Mouse (Mus musculus) embryonic facial prominence, embryonic 10.5 days (tissue): ENCODE results near the gene Galnt17. TPM values are rescaled to one million over a fixed set of nuclear protein-coding genes. Genes with fewer than 3 reads are reported as not detected.

ENCODE experiments used
- DNase-seq: peaks from one replicate; pipeline ENCODE4 v3.0.0-alpha.2; 2017; ENCODE audit warnings: low spot score
- H3K27ac ChIP-seq: fragments of 300-500 bp; sonication (generic); replicated peaks from 2 replicates; pipeline ENCODE4 v1.5.1; 2016; ENCODE audit warnings: mild to moderate bottlenecking
- H3K27me3 ChIP-seq: fragments of 300-500 bp; sonication (generic); replicated peaks from 2 replicates; pipeline ENCODE4 v1.6.1; 2016; ENCODE audit warnings: low read depth, mild to moderate bottlenecking; ENCODE audit not compliant: poor library complexity, severe bottlenecking
- H3K36me3 ChIP-seq: fragments of 300-500 bp; sonication (generic); replicated peaks from 2 replicates; pipeline ENCODE4 v1.6.1; 2016; ENCODE audit warnings: mild to moderate bottlenecking, moderate library complexity
- H3K4me1 ChIP-seq: fragments of 300-500 bp; sonication (generic); 2 replicates; pipeline ENCODE4 v1.6.1; 2016
- H3K4me3 ChIP-seq: fragments of 300-500 bp; sonication (generic); 2 replicates; pipeline ENCODE4 v1.5.1; 2016; ENCODE audit warnings: mild to moderate bottlenecking, moderate library complexity
- H3K9me3 ChIP-seq: fragments of 300-500 bp; sonication (generic); 2 replicates; pipeline ENCODE4 v1.6.1; 2016; ENCODE audit warnings: mild to moderate bottlenecking
- WGBS: fragments of 180-500 bp; shearing (Covaris S2); methylation state at CpG from one replicate; pipeline ENCODE4 v1.1.7; 2016; 5-methylcytosine and 5-hydroxymethylcytosine counted together
- polyA plus RNA-seq: library from polyadenylated mRNA; unstranded; fragments of >200 nt; fragmentation: Nextera tagmentation; extraction: Ambion mirVana; gene quantifications from 2 replicates; pipeline ENCODE4 v1.2.1, GENCODE M21; 2016

Galnt17 gene
- polyA plus RNA-seq, 1 experiment from 2014 or later, result 1.7 TPM

DNA sequence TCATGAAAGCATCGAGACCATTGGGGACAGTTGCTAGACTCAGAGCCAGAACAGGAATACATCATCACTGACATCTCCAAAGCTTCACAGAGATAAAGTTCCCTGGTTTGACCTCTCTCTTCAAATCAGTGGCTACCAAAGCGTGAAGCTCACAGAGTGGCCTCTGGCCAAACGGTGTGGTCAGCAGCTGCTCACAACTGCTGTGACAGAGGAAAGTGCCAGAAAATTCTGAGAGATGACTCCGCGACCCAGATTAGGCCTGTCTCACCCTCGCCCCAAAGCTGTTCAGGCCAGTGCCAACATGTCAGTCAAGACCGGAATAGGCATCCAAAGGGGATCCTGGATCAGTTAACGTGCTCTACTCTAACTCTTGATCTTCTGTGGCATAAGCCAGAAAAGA, 74.5 kb downstream of the Galnt17 start:
- Histone ChIP-seq H3K9me3 (no peaks in the 10 kb centered on the region), H3K4me3 (no peak overlapping the region), H3K4me1 (peaks cover 17% of the 10 kb centered on the region), H3K27me3 (no peaks in the 10 kb centered on the region), H3K27ac (no peak overlapping the region), H3K36me3 (no peaks in the 10 kb centered on the region)
- 95% methylated on average over 8 of the region's 8 CpGs for WGBS
- DNase-seq, result no peak

DNA sequence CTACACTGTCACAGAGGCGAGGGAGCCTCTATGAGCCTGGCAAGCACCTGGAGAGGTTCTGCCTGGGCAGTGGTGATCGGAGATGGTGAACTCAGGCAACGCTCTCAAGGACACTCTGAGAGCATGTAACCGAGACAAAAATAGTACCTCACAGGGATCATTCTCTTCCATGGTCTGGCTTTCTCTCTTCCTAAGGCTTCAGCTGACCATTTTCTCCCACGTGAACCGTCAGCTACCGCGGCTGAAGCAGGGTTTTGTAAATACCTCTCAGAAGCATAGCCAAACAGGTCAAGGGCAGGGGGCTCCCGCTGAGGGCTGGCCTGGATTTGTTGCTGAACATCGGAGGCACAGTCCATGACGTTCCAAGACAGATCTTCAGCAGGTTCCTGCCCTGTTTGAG, 77.2 kb downstream of the Galnt17 start:
- DNase-seq, result no peak
- no peak overlapping the region for H3K27ac ChIP-seq
- peaks cover 17% of the 10 kb centered on the region for H3K4me1 ChIP-seq
- WGBS, result 77% methylated on average over 11 of the region's 11 CpGs
- H3K36me3 ChIP-seq, result no peaks in the 10 kb centered on the region
- no peaks in the 10 kb centered on the region for H3K27me3 ChIP-seq
- H3K9me3 ChIP-seq, result no peaks in the 10 kb centered on the region
- no peak overlapping the region for H3K4me3 ChIP-seq

GRCm38 (mm10) chr5:131229744-131230143, 78.6 kb downstream of the Galnt17 start:
- no peaks in the 10 kb centered on the region for H3K9me3 ChIP-seq
- H3K4me3 ChIP-seq, result no peak overlapping the region
- no peak for DNase-seq
- H3K27ac ChIP-seq, result no peak overlapping the region
- H3K36me3 ChIP-seq, result no peaks in the 10 kb centered on the region
- peaks cover 17% of the 10 kb centered on the region for H3K4me1 ChIP-seq
- no peaks in the 10 kb centered on the region for H3K27me3 ChIP-seq
- 75% methylated on average over 10 of the region's 10 CpGs for WGBS

- Histone ChIP-seq H3K36me3 (no peaks in the 10 kb centered on the region), H3K4me1 (no peaks in the 10 kb centered on the region), H3K27me3 (no peaks in the 10 kb centered on the region), H3K27ac (no peak overlapping the region), H3K4me3 (no peak overlapping the region), H3K9me3 (no peaks in the 10 kb centered on the region)
- WGBS, result 63% methylated on average over 1 of the region's 1 CpGs
- no peak for DNase-seq
These were observed 84.9 kb downstream of the Galnt17 start for GRCm38 (mm10) chr5:131223416-131223815.

GRCm38 (mm10) chr5:131222498-131223244, 85.6 kb downstream of the Galnt17 start:
- no peak for DNase-seq
- H3K27me3 ChIP-seq, result no peaks in the 10 kb centered on the region
- no peak overlapping the region for H3K27ac ChIP-seq
- no peaks in the 10 kb centered on the region for H3K4me1 ChIP-seq
- WGBS, result 90% methylated on average over 10 of the region's 10 CpGs
- no peak overlapping the region for H3K4me3 ChIP-seq
- no peaks in the 10 kb centered on the region for H3K36me3 ChIP-seq
- H3K9me3 ChIP-seq, result peaks cover 1% of the 10 kb centered on the region; the same call in 1 of the 2 replicates

GRCm38 (mm10) chr5:131218221-131218620, 90.1 kb downstream of the Galnt17 start:
- H3K27me3 ChIP-seq, result no peaks in the 10 kb centered on the region
- DNase-seq, result no peak
- no peaks in the 10 kb centered on the region for H3K4me1 ChIP-seq
- H3K36me3 ChIP-seq, result no peaks in the 10 kb centered on the region
- H3K27ac ChIP-seq, result no peak overlapping the region
- no peak overlapping the region for H3K4me3 ChIP-seq
- 83% methylated on average over 3 of the region's 3 CpGs for WGBS
- peaks cover 4% of the 10 kb centered on the region; the same call in 1 of the 2 replicates for H3K9me3 ChIP-seq

DNA sequence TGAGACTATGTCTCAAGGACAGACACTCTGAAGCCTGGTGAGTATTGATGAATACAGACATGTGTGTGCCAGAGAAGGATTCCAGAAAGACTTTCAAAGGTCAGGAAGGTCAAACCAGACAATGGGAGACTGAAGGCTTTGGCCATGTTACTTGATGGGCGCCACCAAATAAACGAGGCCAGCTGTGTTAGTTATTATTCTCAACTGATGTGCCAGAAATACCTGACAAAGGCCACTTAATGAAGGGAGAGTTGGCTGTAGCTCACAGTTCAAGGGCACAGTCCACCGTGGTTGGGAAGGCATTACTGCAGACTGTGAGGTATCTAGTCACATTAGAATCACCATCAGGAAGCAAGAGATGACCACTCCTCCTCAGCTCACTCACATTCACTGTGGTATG, 96.7 kb downstream of the Galnt17 start:
- DNase-seq, result no peak
- Histone ChIP-seq H3K27ac (no peak overlapping the region), H3K4me3 (no peak overlapping the region), H3K4me1 (no peaks in the 10 kb centered on the region), H3K36me3 (no peaks in the 10 kb centered on the region), H3K27me3 (no peaks in the 10 kb centered on the region), H3K9me3 (no peaks in the 10 kb centered on the region)
- 56% methylated on average over 3 of the region's 3 CpGs for WGBS

- no peaks in the 10 kb centered on the region for H3K36me3 ChIP-seq
- H3K4me3 ChIP-seq, result no peak overlapping the region
- H3K27ac ChIP-seq, result no peak overlapping the region
- 65% methylated on average over 2 of the region's 2 CpGs for WGBS
- no peak for DNase-seq
- H3K27me3 ChIP-seq, result no peaks in the 10 kb centered on the region
- H3K9me3 ChIP-seq, result no peaks in the 10 kb centered on the region
- no peaks in the 10 kb centered on the region for H3K4me1 ChIP-seq
These were observed 107.2 kb downstream of the Galnt17 start for GRCm38 (mm10) chr5:131201146-131201545.

- no peaks in the 10 kb centered on the region for H3K36me3 ChIP-seq
- no peaks in the 10 kb centered on the region for H3K9me3 ChIP-seq
- WGBS, result 87% methylated on average over 3 of the region's 3 CpGs
- no peak overlapping the region for H3K4me3 ChIP-seq
- DNase-seq, result no peak
- H3K27ac ChIP-seq, result no peak overlapping the region
- no peaks in the 10 kb centered on the region for H3K27me3 ChIP-seq
- no peaks in the 10 kb centered on the region for H3K4me1 ChIP-seq
These were observed 116.0 kb downstream of the Galnt17 start for GRCm38 (mm10) chr5:131192311-131192710.

DNA sequence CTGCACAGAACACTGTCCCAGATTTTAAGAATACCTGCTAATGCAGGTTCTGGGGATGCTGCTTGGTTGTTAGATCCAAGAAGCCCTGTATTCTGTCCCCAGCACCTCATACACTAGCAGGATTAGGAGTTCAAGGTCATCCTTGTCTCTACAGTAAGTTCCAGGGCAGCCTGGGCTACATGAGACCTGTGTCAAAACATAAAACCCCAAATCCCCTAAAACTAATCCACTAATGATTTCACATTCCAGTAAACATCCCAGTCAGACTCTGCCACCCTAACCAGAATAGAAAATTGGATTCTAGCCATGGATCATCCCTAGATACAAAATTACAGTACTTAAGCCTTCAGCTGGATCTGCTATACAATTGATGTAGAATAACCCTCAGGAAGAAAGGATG, 123.7 kb downstream of the Galnt17 start:
- Histone ChIP-seq H3K36me3 (no peaks in the 10 kb centered on the region), H3K9me3 (no peaks in the 10 kb centered on the region), H3K4me3 (no peak overlapping the region), H3K27me3 (no peaks in the 10 kb centered on the region), H3K27ac (no peak overlapping the region), H3K4me1 (no peaks in the 10 kb centered on the region)
- DNase-seq, result no peak

DNA sequence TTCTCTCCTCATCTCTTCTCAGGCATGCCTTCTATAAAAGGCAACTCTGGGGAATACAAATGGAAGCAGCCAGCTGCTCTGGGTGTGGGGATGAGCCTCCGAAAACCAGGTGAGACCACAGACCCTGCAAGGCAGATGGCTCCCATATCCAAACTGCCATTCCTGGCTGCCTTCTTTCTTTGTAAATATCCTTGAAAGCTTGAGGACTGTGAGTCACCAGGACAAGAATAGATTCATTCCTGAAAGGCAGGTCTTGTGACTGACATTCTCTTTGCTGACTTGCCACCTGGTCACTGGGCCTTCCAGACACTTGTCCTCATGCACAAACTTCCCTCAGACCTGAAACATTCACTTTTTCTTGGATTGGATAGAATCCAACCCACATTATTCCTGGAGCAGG, 127.1 kb downstream of the Galnt17 start:
- H3K27me3 ChIP-seq, result no peaks in the 10 kb centered on the region
- no peaks in the 10 kb centered on the region for H3K9me3 ChIP-seq
- 0 out of 2 replicates have a peak, but pooled peaks cover 3% of the 10 kb centered on the region for H3K4me1 ChIP-seq
- H3K4me3 ChIP-seq, result no peak overlapping the region
- no peak overlapping the region for H3K27ac ChIP-seq
- H3K36me3 ChIP-seq, result no peaks in the 10 kb centered on the region
- 84% methylated on average over 1 of the region's 1 CpGs for WGBS
- DNase-seq, result no peak

DNA sequence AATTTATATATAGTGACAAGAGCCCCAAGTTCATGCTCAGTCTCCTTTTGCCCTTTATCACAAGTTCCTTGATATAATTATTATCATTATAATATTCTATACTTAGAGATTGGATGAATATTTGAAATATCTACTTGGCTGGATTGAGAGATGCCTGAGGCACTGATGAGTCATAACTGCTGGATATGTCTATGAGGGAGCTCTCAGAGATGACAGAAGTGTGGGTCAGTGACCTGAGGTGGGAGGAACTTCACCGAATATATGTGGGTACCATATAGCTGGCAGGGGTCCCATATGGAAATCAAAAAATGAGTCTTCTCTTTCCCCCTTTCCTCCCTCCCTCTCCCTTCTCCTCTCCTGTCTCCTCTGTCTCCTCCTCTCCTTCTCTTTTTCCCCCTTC, 127.5 kb downstream of the Galnt17 start:
- Histone ChIP-seq H3K27me3 (no peaks in the 10 kb centered on the region), H3K9me3 (no peaks in the 10 kb centered on the region), H3K4me1 (0 out of 2 replicates have a peak, but pooled peaks cover 3% of the 10 kb centered on the region), H3K27ac (no peak overlapping the region), H3K36me3 (no peaks in the 10 kb centered on the region), H3K4me3 (no peak overlapping the region)
- DNase-seq, result no peak
- 85% methylated on average over 1 of the region's 1 CpGs for WGBS

DNA sequence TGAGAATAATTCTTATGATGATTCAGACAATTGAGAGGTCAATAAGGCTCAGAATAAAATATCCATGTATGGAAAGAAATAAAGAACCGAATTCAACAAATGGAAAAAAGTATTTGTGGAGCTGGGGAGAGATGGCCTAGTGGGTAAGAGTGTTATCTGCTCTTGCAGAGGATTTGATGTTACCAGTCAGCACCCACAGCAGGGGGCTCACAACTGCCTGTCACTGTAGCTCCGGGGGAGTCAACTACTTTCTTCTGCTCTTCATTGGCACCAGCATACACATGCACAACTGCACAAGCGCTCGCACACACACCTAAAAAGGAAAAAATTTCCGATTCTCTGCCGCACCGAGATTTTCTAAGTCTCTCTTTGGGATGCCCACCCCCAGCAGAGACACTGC, 130.4 kb downstream of the Galnt17 start:
- H3K4me1 ChIP-seq, result 0 out of 2 replicates have a peak, but pooled peaks cover 3% of the 10 kb centered on the region
- 61% methylated on average over 7 of the region's 7 CpGs for WGBS
- H3K4me3 ChIP-seq, result no peak overlapping the region
- no peak for DNase-seq
- no peak overlapping the region for H3K27ac ChIP-seq
- H3K36me3 ChIP-seq, result no peaks in the 10 kb centered on the region
- H3K9me3 ChIP-seq, result no peaks in the 10 kb centered on the region
- H3K27me3 ChIP-seq, result no peaks in the 10 kb centered on the region
